Mouse (Mus musculus) heart, embryonic 15.5 days (tissue): Measurements from ENCODE around the gene Maz. TPM values are rescaled to one million over a fixed set of nuclear protein-coding genes. Genes with fewer than 3 reads are reported as not detected.

Experiments used
- ATAC-seq: fragments of 200-750 bp; cut with Nextera tagmentation; replicated peaks from 2 replicates; pipeline ENCODE4 v1.8.0; 2017; ENCODE audit warnings: low read depth, moderate TSS enrichment; ENCODE audit not compliant: insufficient number of reproducible peaks, insufficient read depth, low FRiP score
- H3K27ac ChIP-seq: fragments of 300-500 bp; sonication (generic); 2 replicates; pipeline ENCODE4 v1.5.1; 2015; ENCODE audit warnings: mild to moderate bottlenecking, inconsistent platforms
- H3K27me3 ChIP-seq: fragments of 300-500 bp; sonication (generic); 2 replicates; pipeline ENCODE4 v1.6.1; 2015; ENCODE audit warnings: inconsistent platforms
- H3K36me3 ChIP-seq: fragments of 300-500 bp; sonication (generic); 2 replicates; pipeline ENCODE4 v1.6.1; 2015; ENCODE audit warnings: mild to moderate bottlenecking, inconsistent platforms
- H3K4me1 ChIP-seq: fragments of 300-500 bp; sonication (generic); replicated peaks from 2 replicates; pipeline ENCODE4 v1.6.1; 2015; ENCODE audit warnings: inconsistent platforms
- H3K4me2 ChIP-seq: fragments of 300-500 bp; sonication (generic); 2 replicates; pipeline ENCODE4 v1.6.1; 2015; ENCODE audit warnings: inconsistent platforms, mild to moderate bottlenecking, moderate library complexity
- H3K4me3 ChIP-seq: fragments of 300-500 bp; sonication (generic); 2 replicates; pipeline ENCODE4 v1.5.1; 2015; ENCODE audit warnings: mild to moderate bottlenecking, inconsistent platforms
- H3K9ac ChIP-seq: fragments of 300-500 bp; sonication (generic); 2 replicates; pipeline ENCODE4 v1.6.1; 2015; ENCODE audit warnings: mild to moderate bottlenecking, inconsistent platforms
- H3K9me3 ChIP-seq: fragments of 300-500 bp; sonication (generic); replicated peaks from 2 replicates; pipeline ENCODE4 v1.6.1; 2016; ENCODE audit warnings: inconsistent platforms
- WGBS: fragments of 180-500 bp; shearing (Covaris S2); methylation state at CpG from one replicate; pipeline ENCODE4 v1.1.7; 2015; ENCODE audit warnings: mixed read lengths; 5-methylcytosine and 5-hydroxymethylcytosine counted together
- polyA plus RNA-seq: library from polyadenylated mRNA; unstranded; fragments of >200 nt; fragmentation: Nextera tagmentation; extraction: Ambion mirVana; gene quantifications from 2 replicates; pipeline ENCODE4 v1.2.1, GENCODE M21; 2015

The Maz gene
- polyA plus RNA-seq, 1 experiment from 2014 or later, result 35.6 TPM

DNA sequence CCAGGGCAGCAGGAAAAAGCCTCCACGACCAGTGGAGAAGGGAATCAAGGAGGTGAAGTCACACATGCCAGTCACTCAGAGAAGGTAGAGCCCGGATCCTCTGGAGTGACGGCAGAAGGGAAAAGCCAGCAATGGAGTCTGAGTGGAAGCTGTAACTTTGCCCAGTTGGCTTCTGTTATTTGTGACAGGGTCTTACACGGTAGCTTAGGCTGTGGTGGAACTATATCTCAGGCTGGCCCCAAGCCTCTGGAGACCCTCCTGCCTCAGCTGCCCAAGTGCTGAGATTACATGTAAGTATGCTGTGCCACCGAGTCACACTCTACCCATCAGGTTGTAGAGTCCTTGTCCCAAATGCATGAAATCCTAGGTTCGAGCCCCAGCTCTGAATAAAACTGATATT, 13.5 kb downstream of the Maz start:
- Histone ChIP-seq H3K9me3 (no peaks in the 10 kb centered on the region), H3K27ac (no peak overlapping the region), H3K4me2 (peak overlapping the region; percentile 88; the same call in 1 of the 2 replicates), H3K36me3 (peaks cover 11% of the 10 kb centered on the region; the same call in 1 of the 2 replicates), H3K4me1 (peaks cover 42% of the 10 kb centered on the region), H3K9ac (no peak overlapping the region), H3K4me3 (0 out of 2 replicates have a peak overlapping the region, but pooled peaks have one; percentile 56), H3K27me3 (no peaks in the 10 kb centered on the region)
- ATAC-seq, result no peak
- WGBS, result 87% methylated on average over 6 of the region's 6 CpGs

DNA sequence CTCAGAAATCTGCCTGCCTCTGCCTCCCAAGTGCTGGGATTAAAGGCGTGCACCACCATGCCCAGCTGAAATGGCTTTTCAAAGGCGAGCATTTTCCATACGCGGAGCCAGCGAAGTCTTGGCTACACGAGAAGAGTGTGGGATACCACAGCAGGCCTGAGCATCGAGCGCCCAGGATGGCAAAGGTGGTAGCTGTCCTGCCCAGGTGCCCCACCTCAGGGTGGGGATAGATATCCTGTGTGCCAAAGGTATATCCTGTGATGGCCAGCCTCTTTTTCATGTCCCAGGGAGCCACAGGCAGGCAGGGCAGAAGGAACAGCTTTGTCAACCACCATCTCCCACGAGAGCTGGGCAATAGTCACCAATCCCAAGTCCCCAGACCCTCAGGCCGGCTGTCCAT, 14.0 kb downstream of the Maz start:
- H3K27ac ChIP-seq, result no peak overlapping the region
- no peaks in the 10 kb centered on the region for H3K27me3 ChIP-seq
- peaks cover 44% of the 10 kb centered on the region for H3K4me1 ChIP-seq
- H3K4me3 ChIP-seq, result no peak overlapping the region
- no peak for ATAC-seq
- peaks cover 11% of the 10 kb centered on the region; the same call in 1 of the 2 replicates for H3K36me3 ChIP-seq
- WGBS, result 95% methylated on average over 10 of the region's 10 CpGs
- H3K9me3 ChIP-seq, result no peaks in the 10 kb centered on the region
- H3K4me2 ChIP-seq, result no peak overlapping the region
- H3K9ac ChIP-seq, result no peak overlapping the region

DNA sequence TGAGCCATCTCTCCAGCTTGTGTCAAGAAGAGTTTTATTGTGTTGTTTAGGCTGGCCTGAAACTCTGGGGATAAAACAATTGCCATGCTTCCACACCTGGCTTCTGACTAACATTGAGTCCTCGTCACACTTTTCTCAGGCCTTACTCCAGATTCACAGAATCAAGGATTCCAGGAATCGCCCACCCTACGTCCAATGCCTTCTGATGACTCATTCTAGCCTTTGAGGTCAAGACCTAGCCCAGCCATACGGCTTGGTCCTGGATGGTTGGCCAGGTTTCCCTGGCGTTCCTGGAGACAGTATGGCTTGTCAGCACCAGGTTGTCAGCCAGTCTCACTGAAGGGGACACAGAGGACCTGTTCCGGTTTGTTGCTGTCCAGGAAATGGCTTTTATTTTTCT, 14.5 kb downstream of the Maz start:
- 69% methylated on average over 6 of the region's 6 CpGs for WGBS
- no peak for ATAC-seq

DNA sequence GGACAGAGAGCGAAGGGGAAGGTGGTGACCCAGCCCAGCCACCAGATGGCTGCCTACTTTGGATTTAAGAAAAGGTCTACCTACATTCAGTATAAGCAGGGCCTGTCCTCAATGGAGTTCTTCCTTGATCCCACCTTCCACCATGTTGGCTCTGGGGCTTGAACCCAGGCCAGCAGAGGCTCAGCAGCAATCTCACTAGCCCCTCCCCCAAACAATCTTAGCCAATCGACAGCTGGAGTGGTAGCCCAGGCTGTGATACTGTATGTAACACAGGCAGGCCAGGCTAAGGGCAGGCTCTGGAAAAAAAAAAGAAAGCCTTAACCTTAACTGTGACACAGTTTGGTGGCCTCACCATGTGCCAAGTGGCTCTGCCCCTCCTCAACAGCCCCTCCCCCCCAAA, 15.1 kb downstream of the Maz start:
- WGBS, result 73% methylated on average over 2 of the region's 2 CpGs
- no peak overlapping the region for H3K27ac ChIP-seq
- no peaks in the 10 kb centered on the region for H3K27me3 ChIP-seq
- no peak for ATAC-seq
- H3K36me3 ChIP-seq, result peaks cover 11% of the 10 kb centered on the region; the same call in 1 of the 2 replicates
- no peak overlapping the region for H3K9ac ChIP-seq
- no peak overlapping the region for H3K4me2 ChIP-seq
- H3K4me3 ChIP-seq, result no peak overlapping the region
- H3K9me3 ChIP-seq, result no peaks in the 10 kb centered on the region
- peaks cover 42% of the 10 kb centered on the region for H3K4me1 ChIP-seq

More for the DNA sequence above, 14.5 kb downstream of the Maz start:
- H3K9me3 ChIP-seq, result no peaks in the 10 kb centered on the region
- no peak overlapping the region for H3K4me2 ChIP-seq
- H3K4me1 ChIP-seq, result peaks cover 42% of the 10 kb centered on the region
- H3K9ac ChIP-seq, result no peak overlapping the region
- no peaks in the 10 kb centered on the region for H3K27me3 ChIP-seq
- no peak overlapping the region for H3K27ac ChIP-seq
- H3K4me3 ChIP-seq, result no peak overlapping the region
- peaks cover 11% of the 10 kb centered on the region; the same call in 1 of the 2 replicates for H3K36me3 ChIP-seq

DNA sequence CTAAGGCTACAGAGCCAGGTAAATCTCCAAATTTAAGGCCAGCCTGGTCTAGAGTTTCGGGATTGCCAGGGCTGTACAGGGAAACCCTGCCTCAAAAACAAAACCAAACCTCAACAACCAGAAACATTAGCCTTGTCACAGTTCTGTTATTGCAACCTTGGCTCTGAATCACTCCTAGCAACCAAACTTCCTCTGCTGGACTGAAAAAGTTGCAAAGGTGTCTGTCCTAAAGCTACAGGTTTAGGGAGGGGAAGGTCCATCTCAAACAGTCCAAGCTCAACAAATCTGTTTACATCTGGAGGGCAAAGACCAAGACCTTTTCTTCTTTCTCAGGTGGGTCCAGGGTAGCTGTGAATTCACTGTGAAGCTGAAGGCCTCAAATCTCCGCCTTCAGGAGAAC, 15.8 kb downstream of the Maz start:
- peaks cover 11% of the 10 kb centered on the region; the same call in 1 of the 2 replicates for H3K36me3 ChIP-seq
- 85% methylated on average over 2 of the region's 2 CpGs for WGBS
- no peaks in the 10 kb centered on the region for H3K9me3 ChIP-seq
- H3K4me3 ChIP-seq, result no peak overlapping the region
- ATAC-seq, result no peak
- no peak overlapping the region for H3K9ac ChIP-seq
- peaks cover 44% of the 10 kb centered on the region for H3K4me1 ChIP-seq
- H3K4me2 ChIP-seq, result no peak overlapping the region
- H3K27ac ChIP-seq, result no peak overlapping the region
- no peaks in the 10 kb centered on the region for H3K27me3 ChIP-seq

DNA sequence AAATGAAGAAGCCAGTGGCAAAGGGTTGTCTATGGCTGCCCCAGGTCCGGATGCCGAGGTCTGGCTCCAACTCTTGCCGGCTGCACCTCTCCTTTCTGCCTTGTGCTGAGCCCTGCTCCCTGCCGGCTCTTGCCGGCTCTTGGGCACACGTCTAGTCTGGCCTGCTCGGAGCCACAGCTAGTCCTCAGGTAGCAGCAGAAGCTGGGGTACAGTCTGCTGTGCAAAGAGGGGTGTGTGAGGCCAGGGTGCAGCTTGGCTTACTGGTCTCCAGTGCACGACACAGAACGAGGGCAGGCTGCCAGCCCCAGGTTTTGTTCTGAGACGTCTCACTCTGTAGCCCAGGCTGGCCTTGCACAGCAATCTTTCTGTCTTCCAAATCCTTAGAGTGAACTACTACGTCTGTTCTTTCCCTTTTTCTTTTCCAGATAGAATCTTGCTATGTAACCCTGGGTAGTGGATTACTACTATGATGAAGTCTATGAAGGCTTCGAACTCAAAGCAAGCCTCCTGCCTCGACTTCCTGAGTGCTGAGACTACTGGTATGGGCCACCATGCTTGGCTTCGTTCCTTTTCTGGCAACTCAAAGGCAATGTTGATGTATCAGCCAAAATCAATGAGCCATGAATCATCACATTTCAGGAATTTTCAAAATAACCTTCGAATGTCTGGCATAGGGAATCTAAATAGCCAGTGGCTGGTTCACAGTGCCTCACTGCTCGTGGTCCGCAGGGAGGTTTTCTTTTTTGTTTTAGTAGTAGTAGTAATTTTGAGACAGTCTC, 17.3 kb downstream of the Maz start:
- peaks cover 7% of the 10 kb centered on the region; the same call in 1 of the 2 replicates for H3K36me3 ChIP-seq
- H3K4me3 ChIP-seq, result no peak overlapping the region
- no peak for ATAC-seq
- H3K4me1 ChIP-seq, result peaks cover 31% of the 10 kb centered on the region
- no peak overlapping the region for H3K4me2 ChIP-seq
- H3K9me3 ChIP-seq, result no peaks in the 10 kb centered on the region
- H3K27me3 ChIP-seq, result no peaks in the 10 kb centered on the region
- WGBS, result 77% methylated on average over 17 of the region's 17 CpGs
- peak overlapping the region; percentile 18; the same call in 1 of the 2 replicates for H3K27ac ChIP-seq
- H3K9ac ChIP-seq, result no peak overlapping the region

DNA sequence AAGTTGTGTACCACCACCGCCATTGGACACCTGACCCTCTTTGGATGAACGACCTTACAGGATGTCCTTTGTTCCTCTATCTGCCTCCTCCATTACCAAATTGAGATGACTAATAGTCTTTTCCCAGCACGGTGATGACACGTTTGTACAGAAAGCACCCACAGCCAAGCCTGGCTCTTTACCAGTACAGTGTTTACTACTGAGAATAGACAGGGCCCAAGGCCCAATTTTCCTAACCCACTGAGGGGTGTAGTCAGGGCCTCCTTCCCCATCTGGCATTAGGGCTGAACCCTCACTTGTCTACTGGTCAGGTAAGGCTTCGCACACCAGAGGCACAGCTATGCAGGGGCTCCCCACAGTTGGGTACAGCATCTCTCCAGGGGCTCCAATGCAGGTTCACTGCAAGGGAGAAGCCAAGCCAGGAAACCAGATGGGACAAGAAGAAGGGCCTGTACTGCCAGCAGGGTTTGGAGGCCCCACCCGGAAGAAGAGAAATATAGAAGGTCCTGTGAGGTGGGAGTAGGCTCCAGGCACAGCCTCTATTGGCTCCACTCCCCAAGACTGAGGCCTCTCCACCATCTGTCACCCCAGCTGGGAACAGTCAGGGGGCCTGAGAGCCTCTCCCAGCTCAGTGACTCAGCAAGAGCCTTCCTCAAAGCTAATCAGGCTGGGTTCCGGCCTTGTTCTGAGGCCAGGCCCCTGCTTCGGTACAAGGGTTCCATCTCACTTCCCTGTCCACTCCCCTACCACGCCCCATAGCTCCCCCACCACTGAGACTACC, 18.4 kb downstream of the Maz start:
- H3K27me3 ChIP-seq, result no peaks in the 10 kb centered on the region
- peaks cover 22% of the 10 kb centered on the region for H3K4me1 ChIP-seq
- H3K9ac ChIP-seq, result no peak overlapping the region
- H3K36me3 ChIP-seq, result peaks cover 6% of the 10 kb centered on the region; the same call in 1 of the 2 replicates
- H3K4me2 ChIP-seq, result no peak overlapping the region
- peak; percentile 66 for ATAC-seq
- no peaks in the 10 kb centered on the region for H3K9me3 ChIP-seq
- H3K27ac ChIP-seq, result peak overlapping the region; percentile 68
- H3K4me3 ChIP-seq, result no peak overlapping the region
- 34% methylated on average over 9 of the region's 9 CpGs for WGBS

DNA sequence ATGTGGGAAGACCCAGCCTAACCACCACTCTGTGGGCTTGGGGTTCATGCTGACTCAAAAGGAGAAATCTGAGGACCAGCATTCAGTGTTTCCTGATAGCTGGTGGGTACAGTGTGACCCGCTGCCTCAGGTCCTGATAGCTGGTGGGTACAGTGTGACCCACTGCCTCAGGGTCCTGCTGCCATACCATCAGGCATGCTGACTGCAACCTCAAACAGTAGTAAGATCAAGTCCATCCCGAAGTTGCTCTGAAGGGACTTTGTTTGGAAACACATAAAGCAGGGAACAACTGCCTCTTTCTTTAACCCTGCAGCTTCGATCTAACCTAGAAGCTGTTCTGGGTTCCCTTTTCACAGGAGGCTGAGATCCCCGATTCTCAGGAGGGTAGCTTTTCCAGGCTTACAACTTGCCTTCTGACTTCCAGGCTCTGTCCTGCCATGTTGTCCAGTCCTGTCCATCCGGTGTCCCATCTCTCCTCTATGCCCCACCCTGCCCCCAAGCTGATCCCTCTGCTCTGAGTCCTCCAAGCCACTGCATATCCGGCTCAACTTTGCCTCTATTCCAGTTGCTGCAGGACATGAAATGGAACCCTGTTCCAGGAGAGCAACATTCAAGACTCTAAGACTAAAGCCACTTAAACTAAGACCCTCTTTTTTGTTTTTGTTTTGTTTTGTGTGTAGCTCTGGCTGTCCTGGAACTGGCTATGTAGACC, 19.4 kb downstream of the Maz start:
- 82% methylated on average over 6 of the region's 6 CpGs for WGBS
- ATAC-seq, result no peak
- H3K27ac ChIP-seq, result no peak overlapping the region

DNA sequence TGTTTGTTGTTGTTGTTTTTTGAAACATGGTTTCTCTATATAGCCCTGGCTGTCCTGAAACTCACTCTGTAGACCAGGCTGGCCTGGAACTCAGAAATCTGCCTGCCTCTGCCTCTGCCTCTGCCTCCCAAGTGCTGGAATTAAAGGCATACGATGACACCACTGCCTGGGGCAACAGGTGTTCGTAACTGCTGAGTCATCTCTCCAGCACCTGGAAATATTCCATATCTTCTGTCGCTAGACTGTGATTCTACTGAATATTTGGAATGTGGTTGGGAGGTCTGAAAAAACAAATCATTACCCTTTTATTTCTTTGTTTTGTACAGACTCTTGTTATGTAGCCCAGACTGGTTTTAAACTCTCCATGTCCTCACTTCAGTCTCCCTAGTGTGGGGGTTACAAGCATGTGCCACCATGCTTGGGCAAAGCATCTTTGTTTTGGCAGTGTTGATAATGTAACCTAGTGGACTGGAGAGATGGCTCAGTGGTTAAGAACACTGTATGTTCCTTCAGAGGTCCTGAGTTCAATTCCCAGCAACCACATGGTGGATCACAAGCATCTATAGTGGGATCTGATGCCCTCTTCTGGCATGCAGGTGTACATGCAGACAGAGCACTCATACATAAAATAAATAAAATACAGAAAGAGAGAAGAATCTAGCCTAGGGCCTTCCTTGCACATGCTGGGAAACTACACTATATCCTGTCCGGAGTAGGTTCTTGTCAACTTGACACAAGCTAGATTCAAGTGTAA, 22.5 kb downstream of the Maz start:
- Histone ChIP-seq H3K9ac (no peak overlapping the region), H3K36me3 (no peaks in the 10 kb centered on the region), H3K4me1 (peaks cover 18% of the 10 kb centered on the region), H3K4me3 (no peak overlapping the region), H3K27ac (no peak overlapping the region), H3K9me3 (no peaks in the 10 kb centered on the region), H3K4me2 (no peak overlapping the region), H3K27me3 (no peaks in the 10 kb centered on the region)
- ATAC-seq, result no peak
- WGBS, result 81% methylated on average over 4 of the region's 4 CpGs

More for the DNA sequence above, 19.4 kb downstream of the Maz start:
- no peaks in the 10 kb centered on the region for H3K27me3 ChIP-seq
- no peak overlapping the region for H3K4me3 ChIP-seq
- H3K4me2 ChIP-seq, result no peak overlapping the region
- peaks cover 2% of the 10 kb centered on the region; the same call in 1 of the 2 replicates for H3K36me3 ChIP-seq
- H3K4me1 ChIP-seq, result peaks cover 18% of the 10 kb centered on the region
- no peak overlapping the region for H3K9ac ChIP-seq
- no peaks in the 10 kb centered on the region for H3K9me3 ChIP-seq

DNA sequence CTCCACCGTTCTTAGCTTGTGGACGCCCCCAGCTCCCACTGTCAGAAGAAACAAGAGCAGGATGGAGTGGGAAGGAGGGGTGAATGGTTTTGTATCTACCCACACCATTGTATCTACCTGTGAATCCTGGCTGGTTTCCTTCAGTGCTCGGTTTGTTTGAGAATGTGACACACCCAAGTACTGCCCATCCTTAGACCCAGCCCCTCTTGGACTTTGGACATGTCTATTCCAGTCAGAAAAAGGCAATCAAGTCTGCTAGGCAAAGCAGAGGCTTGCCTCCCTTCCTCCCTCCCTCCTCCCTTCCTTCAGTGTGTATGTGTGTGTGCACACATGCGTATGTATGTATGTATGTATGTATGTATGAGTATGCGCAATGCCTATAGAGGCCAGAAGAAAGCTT, 23.2 kb downstream of the Maz start:
- Histone ChIP-seq H3K9ac (no peak overlapping the region), H3K4me2 (no peak overlapping the region), H3K4me3 (no peak overlapping the region), H3K4me1 (peaks cover 16% of the 10 kb centered on the region), H3K36me3 (no peaks in the 10 kb centered on the region), H3K9me3 (no peaks in the 10 kb centered on the region), H3K27me3 (no peaks in the 10 kb centered on the region), H3K27ac (no peak overlapping the region)
- WGBS, result 84% methylated on average over 5 of the region's 5 CpGs
- no peak for ATAC-seq
